Mouse (Mus musculus) myocyte (in vitro differentiated cells): Measurements from ENCODE around the gene Serac1.

Source experiments
- E2F4 ChIP-seq: IDR thresholded peaks from one replicate; pipeline ENCODE4 v1.6.1; 2011; ENCODE audit warnings: mild to moderate bottlenecking, control low read depth, moderate library complexity; ENCODE audit not compliant: insufficient read depth
- MAX ChIP-seq: IDR thresholded peaks from one replicate; pipeline ENCODE4 v1.6.1; 2011; ENCODE audit warnings: low read depth, mild to moderate bottlenecking, control low read depth
- MYOD1 ChIP-seq, 3 experiments: IDR thresholded peaks; one replicate each; pipeline ENCODE4 v1.6.1; 2011; ENCODE audit warnings: control low read depth in 2 of 3, low read depth in 2 of 3, mild to moderate bottlenecking in 2 of 3, moderate library complexity in 1 of 3; ENCODE audit not compliant: insufficient read length in 2 of 3, control insufficient read depth in 1 of 3
- POLR2A ChIP-seq: IDR thresholded peaks from one replicate; pipeline ENCODE4 v1.6.1; 2011; ENCODE audit warnings: low read depth, mild to moderate bottlenecking, control low read depth, moderate library complexity; ENCODE audit not compliant: insufficient read length
- POLR2AphosphoS2 ChIP-seq: IDR thresholded peaks from one replicate; pipeline ENCODE4 v1.6.1; 2011; ENCODE audit warnings: low read depth, control low read depth; ENCODE audit not compliant: insufficient read length
- USF1 ChIP-seq: IDR thresholded peaks from one replicate; pipeline ENCODE4 v1.6.1; 2011; ENCODE audit warnings: low read depth, mild to moderate bottlenecking, control low read depth, moderate library complexity

DNA sequence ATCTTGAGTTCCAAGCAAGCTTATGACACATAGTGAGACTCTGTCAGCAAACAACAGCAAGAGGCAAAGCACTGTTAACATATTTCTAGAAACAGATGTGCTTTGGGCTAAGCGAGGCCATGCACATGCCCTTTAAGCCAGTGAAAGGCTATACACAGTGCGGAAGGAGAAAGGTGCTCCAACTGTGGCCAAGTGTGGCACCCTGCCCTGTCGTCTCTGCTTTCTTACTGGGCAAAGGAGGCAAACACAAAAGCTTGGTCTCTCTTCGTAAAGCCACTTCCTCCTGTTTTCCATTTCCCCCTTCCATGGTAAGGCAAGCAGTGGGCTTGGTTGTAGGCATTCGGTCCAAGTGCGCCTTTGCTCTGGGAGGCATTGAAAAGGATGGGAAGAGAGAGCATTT is 24.0 kb upstream of the Serac1 start:
- no peak for TF ChIP-seq POLR2AphosphoS2
- TF ChIP-seq POLR2A, result no peak
- no peak for TF ChIP-seq E2F4
- TF ChIP-seq MAX, result no peak
- no peak for TF ChIP-seq USF1
- no peak for TF ChIP-seq MYOD1 (IDR thresholded peaks at IDR 0.05; ENCODE audit: control insufficient read depth in 1 of 3, insufficient read length in 2 of 3, low read depth in 2 of 3)
